Mouse (Mus musculus): Measurements from ENCODE around the gene Tiam1.

GRCm38 (mm10) chr16:89923311-89923710 is 220.3 kb downstream of the Tiam1 start:
- no peak for TF ChIP-seq GATA1 (IDR thresholded peaks at IDR 0.05; ENCODE audit: borderline replicate concordance, low read length)
- TF ChIP-seq CTCF (IDR thresholded peaks at IDR 0.05; ENCODE audit: low read depth, low read length) = no peak
- no peak for TF ChIP-seq POLR2AphosphoS5 (IDR thresholded peaks at IDR 0.05; ENCODE audit: insufficient replicate concordance, low read depth, low read length)
